Mouse (Mus musculus) myocyte (in vitro differentiated cells): ENCODE data around the gene Bmp6. TPM values are rescaled to one million over a fixed set of nuclear protein-coding genes. Genes with fewer than 3 reads are reported as not detected.

Experiments used
- H3K27me3 ChIP-seq: one replicate; pipeline ENCODE4 v1.6.1; 2011; ENCODE audit not compliant: control insufficient read depth, insufficient read depth, insufficient read length
- H3K36me3 ChIP-seq: one replicate; pipeline ENCODE4 v1.6.1; 2011; ENCODE audit not compliant: control insufficient read depth, insufficient read depth
- H3K4me2 ChIP-seq: one replicate; pipeline ENCODE4 v1.6.1; 2011; ENCODE audit warnings: low read depth, control low read depth
- H3K4me3 ChIP-seq: one replicate; pipeline ENCODE4 v1.5.1; 2011; ENCODE audit warnings: mild to moderate bottlenecking, control low read depth, moderate library complexity
- H3K79me2 ChIP-seq: one replicate; pipeline ENCODE4 v1.6.1; 2011; ENCODE audit not compliant: control insufficient read depth, insufficient read depth
- H3ac ChIP-seq: one replicate; pipeline ENCODE4 v1.6.1; 2011; ENCODE audit not compliant: control insufficient read depth, insufficient read length
- CEBPB ChIP-seq: IDR thresholded peaks from 2 replicates; pipeline ENCODE4 v1.6.1; 2011; ENCODE audit warnings: mild to moderate bottlenecking, moderate library complexity; ENCODE audit not compliant: poor library complexity, insufficient read depth, severe bottlenecking
- E2F4 ChIP-seq: IDR thresholded peaks from one replicate; pipeline ENCODE4 v1.6.1; 2011; ENCODE audit warnings: mild to moderate bottlenecking, control low read depth, moderate library complexity; ENCODE audit not compliant: insufficient read depth
- MAX ChIP-seq: IDR thresholded peaks from one replicate; pipeline ENCODE4 v1.6.1; 2011; ENCODE audit warnings: low read depth, mild to moderate bottlenecking, control low read depth
- MYOD1 ChIP-seq, 3 experiments: IDR thresholded peaks; one replicate each; pipeline ENCODE4 v1.6.1; 2011; ENCODE audit warnings: control low read depth in 2 of 3, low read depth in 2 of 3, mild to moderate bottlenecking in 2 of 3, moderate library complexity in 1 of 3; ENCODE audit not compliant: insufficient read length in 2 of 3, control insufficient read depth in 1 of 3
- MYOG ChIP-seq, 3 experiments: IDR thresholded peaks; one replicate each; pipeline ENCODE4 v1.6.1; 2011; ENCODE audit warnings: control low read depth in 2 of 3, low read depth in 2 of 3, mild to moderate bottlenecking in 2 of 3; ENCODE audit not compliant: insufficient read length in 2 of 3, control insufficient read depth in 1 of 3, insufficient read depth in 1 of 3
- POLR2A ChIP-seq: IDR thresholded peaks from one replicate; pipeline ENCODE4 v1.6.1; 2011; ENCODE audit warnings: low read depth, mild to moderate bottlenecking, control low read depth, moderate library complexity; ENCODE audit not compliant: insufficient read length
- POLR2AphosphoS2 ChIP-seq: IDR thresholded peaks from one replicate; pipeline ENCODE4 v1.6.1; 2011; ENCODE audit warnings: low read depth, control low read depth; ENCODE audit not compliant: insufficient read length
- REST ChIP-seq: IDR thresholded peaks from one replicate; pipeline ENCODE4 v1.6.1; 2011; ENCODE audit warnings: mild to moderate bottlenecking, control low read depth, moderate library complexity; ENCODE audit not compliant: insufficient read depth, insufficient read length
- SRF ChIP-seq: IDR thresholded peaks from one replicate; pipeline ENCODE4 v1.6.1; 2011; ENCODE audit warnings: low read depth; ENCODE audit not compliant: control insufficient read depth, insufficient read length
- TCF12 ChIP-seq: IDR thresholded peaks from one replicate; pipeline ENCODE4 v1.6.1; 2011; ENCODE audit warnings: mild to moderate bottlenecking, control low read depth; ENCODE audit not compliant: poor library complexity, insufficient read depth, severe bottlenecking
- TCF3 ChIP-seq: IDR thresholded peaks from one replicate; pipeline ENCODE4 v1.6.1; 2011; ENCODE audit warnings: low read depth, control low read depth; ENCODE audit not compliant: insufficient read length
- USF1 ChIP-seq: IDR thresholded peaks from one replicate; pipeline ENCODE4 v1.6.1; 2011; ENCODE audit warnings: low read depth, mild to moderate bottlenecking, control low read depth, moderate library complexity
- polyA plus RNA-seq: library from polyadenylated mRNA; unstranded; fragments of >200 nt; fragmentation: generic; extraction: Trizol; gene quantifications from one replicate; pipeline ENCODE4 v1.2.1, GENCODE M21; 2012; ENCODE audit warnings: missing spikeins

The Bmp6 gene
- polyA plus RNA-seq, 1 experiment, result 0.06 TPM

GRCm38 (mm10) chr13:38422491-38422890 is 77.6 kb downstream of the Bmp6 start:
- H3K4me2 ChIP-seq, result no peak overlapping the region
- H3K36me3 ChIP-seq, result no peaks in the 10 kb centered on the region
- no peaks in the 10 kb centered on the region for H3K79me2 ChIP-seq
- no peak overlapping the region for H3ac ChIP-seq
- no peaks in the 10 kb centered on the region for H3K27me3 ChIP-seq
- TF ChIP-seq SRF, result no peak
- no peak for TF ChIP-seq POLR2A
- no peak for TF ChIP-seq MAX
- no peak for TF ChIP-seq MYOD1 (IDR thresholded peaks at IDR 0.05; ENCODE audit: control insufficient read depth in 1 of 3, insufficient read length in 2 of 3, low read depth in 2 of 3)
- no peak for TF ChIP-seq E2F4
- TF ChIP-seq USF1, result no peak
- no peak for TF ChIP-seq MYOG (IDR thresholded peaks at IDR 0.05; ENCODE audit: control insufficient read depth in 1 of 3, insufficient read depth in 1 of 3, insufficient read length in 2 of 3, low read depth in 2 of 3)
- TF ChIP-seq POLR2AphosphoS2, result no peak
- no peak for TF ChIP-seq REST
- TF ChIP-seq TCF3, result no peak
- TF ChIP-seq TCF12, result no peak
- TF ChIP-seq CEBPB, result no peak
- H3K4me3 ChIP-seq, result no peak overlapping the region

- Histone ChIP-seq H3K4me3 (no peak overlapping the region), H3ac (no peak overlapping the region), H3K79me2 (no peaks in the 10 kb centered on the region), H3K4me2 (no peak overlapping the region), H3K27me3 (no peaks in the 10 kb centered on the region), H3K36me3 (no peaks in the 10 kb centered on the region)
- TF ChIP-seq MAX (no peak), MYOG (IDR thresholded peaks at IDR 0.05; ENCODE audit: control insufficient read depth in 1 of 3, insufficient read depth in 1 of 3, insufficient read length in 2 of 3, low read depth in 2 of 3) (no peak), E2F4 (no peak), CEBPB (no peak), TCF3 (no peak), MYOD1 (IDR thresholded peaks at IDR 0.05; ENCODE audit: control insufficient read depth in 1 of 3, insufficient read length in 2 of 3, low read depth in 2 of 3) (no peak), SRF (no peak), POLR2AphosphoS2 (no peak), USF1 (no peak)
Measured at GRCm38 (mm10) chr13:38425294-38425693, 80.4 kb downstream of the Bmp6 start.

GRCm38 (mm10) chr13:38429671-38430070 is 84.8 kb downstream of the Bmp6 start:
- Histone ChIP-seq H3K4me2 (no peak overlapping the region), H3K4me3 (no peak overlapping the region), H3K79me2 (no peaks in the 10 kb centered on the region), H3K36me3 (no peaks in the 10 kb centered on the region), H3ac (no peak overlapping the region), H3K27me3 (no peaks in the 10 kb centered on the region)
- TF ChIP-seq TCF12 (no peak), E2F4 (no peak), POLR2AphosphoS2 (no peak), MYOD1 (IDR thresholded peaks at IDR 0.05; ENCODE audit: control insufficient read depth in 1 of 3, insufficient read length in 2 of 3, low read depth in 2 of 3) (no peak), TCF3 (no peak), POLR2A (no peak), MYOG (IDR thresholded peaks at IDR 0.05; ENCODE audit: control insufficient read depth in 1 of 3, insufficient read depth in 1 of 3, insufficient read length in 2 of 3, low read depth in 2 of 3) (no peak), USF1 (no peak), REST (no peak), SRF (no peak), CEBPB (no peak), MAX (no peak)

GRCm38 (mm10) chr13:38430075-38430474 is 85.2 kb downstream of the Bmp6 start:
- Histone ChIP-seq H3ac (no peak overlapping the region), H3K79me2 (no peaks in the 10 kb centered on the region), H3K4me2 (no peak overlapping the region), H3K36me3 (no peaks in the 10 kb centered on the region), H3K27me3 (no peaks in the 10 kb centered on the region), H3K4me3 (no peak overlapping the region)
- TF ChIP-seq POLR2AphosphoS2 (no peak), E2F4 (no peak), USF1 (no peak), REST (no peak), MYOG (IDR thresholded peaks at IDR 0.05; ENCODE audit: control insufficient read depth in 1 of 3, insufficient read depth in 1 of 3, insufficient read length in 2 of 3, low read depth in 2 of 3) (no peak), CEBPB (no peak)

GRCm38 (mm10) chr13:38434831-38435230 is 89.9 kb downstream of the Bmp6 start:
- TF ChIP-seq REST (no peak), MAX (no peak), MYOD1 (IDR thresholded peaks at IDR 0.05; ENCODE audit: control insufficient read depth in 1 of 3, insufficient read length in 2 of 3, low read depth in 2 of 3) (no peak), SRF (no peak), USF1 (no peak), TCF12 (no peak), TCF3 (no peak), E2F4 (no peak)
- Histone ChIP-seq H3K4me3 (no peak overlapping the region), H3ac (no peak overlapping the region), H3K79me2 (no peaks in the 10 kb centered on the region), H3K4me2 (no peak overlapping the region), H3K27me3 (no peaks in the 10 kb centered on the region), H3K36me3 (no peaks in the 10 kb centered on the region)
